Mouse (Mus musculus): ENCODE measurements around the gene Gusb. TPM values are rescaled to one million over a fixed set of nuclear protein-coding genes. Genes with fewer than 3 reads are reported as not detected.

Gusb gene
- polyA plus RNA-seq, 1 experiment from 2014 or later = 35.0 TPM

DNA sequence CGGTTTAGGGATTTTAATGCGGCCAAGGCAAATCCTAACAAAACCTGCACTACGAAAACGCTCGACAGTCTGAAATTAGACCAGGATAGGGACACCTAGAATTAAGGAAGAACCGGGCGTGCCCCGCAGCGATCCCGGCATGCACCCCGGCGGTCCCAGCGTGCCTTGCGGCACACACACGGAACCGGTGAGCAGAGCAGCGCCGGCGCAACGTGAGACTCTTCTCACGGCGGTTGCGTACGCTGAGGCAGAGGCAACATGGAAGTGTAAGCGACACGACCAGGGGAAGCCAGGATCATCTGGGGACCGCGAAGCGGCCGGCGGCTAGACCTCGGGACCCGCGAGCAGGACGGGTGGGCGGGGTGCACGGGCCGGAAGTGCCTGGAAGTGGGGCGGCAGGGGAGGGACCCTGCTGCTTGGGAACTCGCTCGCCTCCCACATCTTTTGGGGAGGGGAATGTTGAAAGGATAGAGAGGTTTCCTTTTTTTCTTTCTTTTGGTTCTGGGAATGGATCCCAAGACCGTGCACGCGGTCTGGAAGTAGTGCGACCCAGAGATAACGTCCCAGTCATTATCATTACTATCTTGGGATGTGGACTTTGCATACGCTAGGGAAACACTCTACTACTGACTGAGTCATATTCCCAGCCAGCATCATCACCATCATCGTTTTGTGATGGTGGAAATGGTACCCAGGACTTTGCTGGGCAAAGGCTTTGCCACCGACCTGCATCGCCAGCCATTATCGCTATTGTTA, 26.5 kb upstream of the Gusb start, which contains the start of the genes Asl and Crcp:
Gene Asl (minus strand): TSS at position 106 of the 756 bp plus-strand sequence.
Gene Crcp (plus strand): TSS at position 149 of the 756 bp plus-strand sequence.
- DNase-seq (ENCODE audit: low spot score) = peak; percentile 85

DNA sequence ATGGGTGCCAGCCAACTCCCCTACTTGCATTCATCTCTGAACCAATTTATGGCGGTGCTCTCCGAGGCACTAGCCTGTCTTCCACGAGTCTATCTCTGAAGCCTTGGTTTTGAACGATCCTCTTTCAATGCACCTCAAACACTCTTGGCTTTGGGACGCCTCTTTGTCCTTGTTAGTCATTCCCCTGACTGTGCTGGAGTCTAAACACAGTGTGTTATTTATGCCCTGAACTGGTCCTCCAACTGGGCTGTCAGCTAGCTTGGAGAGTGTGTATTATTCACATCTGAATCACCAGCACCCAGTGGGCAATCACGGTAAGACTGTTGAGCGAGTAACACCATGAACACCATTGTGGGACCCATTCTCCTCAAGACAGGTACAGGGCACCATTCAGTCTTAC, 24.8 kb upstream of the Gusb start:
- Histone ChIP-seq H3K4me2 (replicated peaks; ENCODE audit: low read depth, low read length) (no peak overlapping the region), H3K9ac (ENCODE audit: low read depth, low read length) (no peak overlapping the region), H3K4me1 (replicated peaks; ENCODE audit: control insufficient read depth, insufficient read depth, low read length) (no peaks in the 10 kb centered on the region), H3K36me3 (ENCODE audit: control insufficient read depth, insufficient read depth, low read length) (no peaks in the 10 kb centered on the region), H3K27ac (ENCODE audit: low read depth, low read length) (no peak overlapping the region), H3K9me3 (ENCODE audit: control insufficient read depth, low read length) (no peaks in the 10 kb centered on the region), H3K27me3 (ENCODE audit: control insufficient read depth, insufficient read depth, low read length) (no peaks in the 10 kb centered on the region), H3K4me3 (ENCODE audit: low read depth, low read length) (no peak overlapping the region)
- WGBS = 84% methylated on average over 7 of the region's 7 CpGs
- no peak for ATAC-seq (ENCODE audit: low FRiP score)
- no peak for DNase-seq (ENCODE audit: low spot score)

More for the DNA sequence above, 26.5 kb upstream of the Gusb start, which contains the start of the genes Asl and Crcp:
- peak within 1 kb of the TSS; percentile 68 for H3K4me3 ChIP-seq (ENCODE audit: low read depth, low read length)
- peak; percentile 82 for ATAC-seq (ENCODE audit: low FRiP score)
- H3K4me2 ChIP-seq (replicated peaks; ENCODE audit: low read depth, low read length) = peak within 1 kb of the TSS; percentile 68
- H3K36me3 ChIP-seq (ENCODE audit: control insufficient read depth, insufficient read depth, low read length) = no peaks in the 10 kb centered on the region
- WGBS = 2% methylated on average over 46 of the region's 51 CpGs
- H3K9me3 ChIP-seq (ENCODE audit: control insufficient read depth, low read length) = no peaks in the 10 kb centered on the region
- H3K9ac ChIP-seq (ENCODE audit: low read depth, low read length) = peak within 1 kb of the TSS; percentile 71
- no peaks in the 10 kb centered on the region for H3K4me1 ChIP-seq (replicated peaks; ENCODE audit: control insufficient read depth, insufficient read depth, low read length)
- H3K27ac ChIP-seq (ENCODE audit: low read depth, low read length) = peak within 1 kb of the TSS; percentile 90
- H3K27me3 ChIP-seq (ENCODE audit: control insufficient read depth, insufficient read depth, low read length) = no peaks in the 10 kb centered on the region

DNA sequence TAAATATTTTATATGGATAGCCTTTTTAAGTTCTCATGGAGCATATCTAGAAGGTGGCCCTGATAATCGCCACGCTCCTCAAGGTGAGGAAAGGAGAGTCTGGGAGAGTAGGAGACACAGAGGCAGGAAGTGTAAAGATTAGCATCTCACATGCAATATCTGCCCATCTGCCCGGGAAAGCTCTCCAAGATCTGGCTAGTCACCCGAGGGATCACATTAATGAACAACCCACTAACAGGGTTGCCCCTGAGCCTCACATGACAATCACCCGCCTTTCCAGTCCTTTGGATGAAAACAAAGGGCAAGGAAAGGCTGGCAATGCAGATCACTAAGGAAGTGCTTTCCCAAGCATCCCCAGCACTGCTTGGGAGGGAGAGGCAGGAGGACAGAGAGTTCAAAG, 24.3 kb upstream of the Gusb start:
- DNase-seq (ENCODE audit: low spot score) = no peak
- H3K36me3 ChIP-seq (ENCODE audit: control insufficient read depth, insufficient read depth, low read length) = no peaks in the 10 kb centered on the region
- no peak overlapping the region for H3K4me3 ChIP-seq (ENCODE audit: low read depth, low read length)
- H3K27ac ChIP-seq (ENCODE audit: low read depth, low read length) = no peak overlapping the region
- H3K9ac ChIP-seq (ENCODE audit: low read depth, low read length) = no peak overlapping the region
- no peaks in the 10 kb centered on the region for H3K27me3 ChIP-seq (ENCODE audit: control insufficient read depth, insufficient read depth, low read length)
- WGBS = 74% methylated on average over 5 of the region's 5 CpGs
- no peaks in the 10 kb centered on the region for H3K9me3 ChIP-seq (ENCODE audit: control insufficient read depth, low read length)
- ATAC-seq (ENCODE audit: low FRiP score) = no peak
- no peaks in the 10 kb centered on the region for H3K4me1 ChIP-seq (replicated peaks; ENCODE audit: control insufficient read depth, insufficient read depth, low read length)
- H3K4me2 ChIP-seq (replicated peaks; ENCODE audit: low read depth, low read length) = no peak overlapping the region

DNA sequence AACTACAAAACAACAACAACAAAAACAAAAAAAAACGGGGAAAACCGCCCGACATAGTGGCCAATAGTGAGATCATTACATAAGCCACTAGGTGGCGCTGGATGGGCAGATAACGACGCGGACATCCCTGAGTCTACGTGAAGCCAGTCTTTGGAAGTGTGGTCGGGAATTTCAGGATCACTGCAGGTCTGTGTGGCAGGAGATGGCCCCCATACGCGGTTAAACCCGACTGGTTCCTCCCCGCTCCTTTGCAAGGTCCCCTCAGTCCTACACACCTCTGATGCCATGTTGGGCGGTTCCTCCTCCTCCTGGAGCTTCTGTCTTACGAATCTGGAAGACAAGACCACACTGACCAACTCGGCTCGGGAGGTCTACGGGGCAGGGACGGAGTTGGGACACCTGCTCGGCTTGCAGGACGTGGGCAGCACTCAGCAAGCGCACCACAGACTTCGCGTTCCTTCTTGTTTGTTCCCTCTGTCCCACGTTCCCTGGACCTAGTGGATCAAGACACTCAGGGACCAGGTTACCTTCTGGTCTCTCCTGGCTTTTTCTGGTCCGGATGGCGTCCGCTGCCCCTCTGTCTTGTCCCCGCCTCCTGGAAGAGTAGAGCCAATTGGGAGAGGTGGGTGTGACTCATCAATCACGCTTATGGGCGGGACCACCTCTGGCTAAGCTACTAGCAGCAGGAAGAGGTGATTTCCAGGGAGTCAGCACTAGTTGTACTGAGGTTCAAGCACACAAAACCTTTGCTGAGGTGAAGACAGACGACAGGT, 21.1 kb upstream of the Gusb start:
- Histone ChIP-seq H3K4me2 (replicated peaks; ENCODE audit: low read depth, low read length) (peak overlapping the region; percentile 79), H3K9me3 (ENCODE audit: control insufficient read depth, low read length) (no peaks in the 10 kb centered on the region), H3K27me3 (ENCODE audit: control insufficient read depth, insufficient read depth, low read length) (no peaks in the 10 kb centered on the region), H3K9ac (ENCODE audit: low read depth, low read length) (peak overlapping the region; percentile 52), H3K4me3 (ENCODE audit: low read depth, low read length) (peak overlapping the region; percentile 59), H3K27ac (ENCODE audit: low read depth, low read length) (peak overlapping the region; percentile 61), H3K4me1 (replicated peaks; ENCODE audit: control insufficient read depth, insufficient read depth, low read length) (no peaks in the 10 kb centered on the region), H3K36me3 (ENCODE audit: control insufficient read depth, insufficient read depth, low read length) (no peaks in the 10 kb centered on the region)
- ATAC-seq (ENCODE audit: low FRiP score) = peak; percentile 92
- DNase-seq (ENCODE audit: low spot score) = peak; percentile 89
- WGBS = under 1% methylated on average over 32 of the region's 32 CpGs

DNA sequence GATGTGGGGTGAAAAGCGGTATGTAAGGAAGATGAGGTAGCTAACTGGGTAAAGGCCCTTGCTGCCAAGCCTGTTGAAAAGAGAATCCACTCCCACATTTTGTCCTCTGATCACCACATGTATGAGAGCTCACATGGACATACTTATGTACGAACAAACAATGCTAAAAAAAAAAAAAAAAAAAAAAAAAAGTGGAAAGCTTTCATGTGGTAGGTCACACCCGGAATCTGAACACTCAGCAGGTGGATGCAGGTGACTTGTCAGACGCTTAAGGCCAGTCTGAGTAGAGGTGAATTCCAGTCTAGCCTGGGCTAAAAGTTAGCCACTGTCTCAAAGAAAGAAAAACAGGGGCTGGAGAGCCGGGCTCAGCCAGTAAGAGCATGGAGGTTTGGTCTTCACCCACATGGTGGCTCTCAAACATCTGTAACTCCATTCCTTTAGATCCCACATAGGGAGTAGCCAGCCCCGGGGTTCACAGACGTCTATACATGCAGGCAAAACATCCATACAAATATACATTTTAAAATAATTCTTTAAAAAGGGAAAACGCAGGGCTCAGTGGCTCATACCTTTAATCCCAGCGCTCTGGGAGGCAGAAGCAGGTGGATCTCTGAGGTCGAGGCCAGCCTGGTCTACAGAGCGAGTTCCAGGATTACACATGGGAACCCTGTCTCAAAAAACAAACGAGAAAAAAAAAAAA, 20.4 kb upstream of the Gusb start:
- DNase-seq (ENCODE audit: low spot score) (no peak), ATAC-seq (ENCODE audit: low FRiP score) (no peak)
- Histone ChIP-seq H3K9ac (ENCODE audit: low read depth, low read length) (no peak overlapping the region), H3K27ac (ENCODE audit: low read depth, low read length) (no peak overlapping the region), H3K36me3 (ENCODE audit: control insufficient read depth, insufficient read depth, low read length) (no peaks in the 10 kb centered on the region), H3K4me1 (replicated peaks; ENCODE audit: control insufficient read depth, insufficient read depth, low read length) (no peaks in the 10 kb centered on the region), H3K4me3 (ENCODE audit: low read depth, low read length) (peak overlapping the region; percentile 59; the same call in 1 of the 2 replicates), H3K9me3 (ENCODE audit: control insufficient read depth, low read length) (no peaks in the 10 kb centered on the region), H3K27me3 (ENCODE audit: control insufficient read depth, insufficient read depth, low read length) (no peaks in the 10 kb centered on the region), H3K4me2 (replicated peaks; ENCODE audit: low read depth, low read length) (peak overlapping the region; percentile 79; the same call in 1 of the 2 replicates)
- WGBS = 45% methylated on average over 12 of the region's 12 CpGs

DNA sequence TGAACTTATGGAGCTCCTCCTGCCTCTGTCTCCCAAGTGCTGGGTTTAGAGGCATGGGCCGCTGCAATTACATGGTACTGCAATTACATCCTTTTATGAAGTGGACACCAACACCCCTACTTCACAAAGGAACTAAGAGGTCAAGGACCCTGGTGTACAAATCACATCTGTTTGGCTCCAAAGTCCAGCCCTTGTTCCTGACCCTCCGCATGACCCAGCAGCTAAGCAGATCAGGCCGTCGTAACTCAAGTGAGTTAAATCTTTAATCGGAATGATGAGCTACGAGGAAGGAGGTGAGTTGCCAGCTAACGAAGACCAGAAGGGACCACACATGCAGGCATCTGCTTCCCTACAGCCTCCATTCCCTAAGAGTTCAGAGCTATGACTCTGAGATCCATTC, 19.5 kb upstream of the Gusb start:
- no peaks in the 10 kb centered on the region for H3K36me3 ChIP-seq (ENCODE audit: control insufficient read depth, insufficient read depth, low read length)
- no peak overlapping the region for H3K27ac ChIP-seq (ENCODE audit: low read depth, low read length)
- 81% methylated on average over 7 of the region's 7 CpGs for WGBS
- H3K9me3 ChIP-seq (ENCODE audit: control insufficient read depth, low read length) = no peaks in the 10 kb centered on the region
- no peak overlapping the region for H3K4me2 ChIP-seq (replicated peaks; ENCODE audit: low read depth, low read length)
- DNase-seq (ENCODE audit: low spot score) = no peak
- H3K27me3 ChIP-seq (ENCODE audit: control insufficient read depth, insufficient read depth, low read length) = no peaks in the 10 kb centered on the region
- H3K4me3 ChIP-seq (ENCODE audit: low read depth, low read length) = no peak overlapping the region
- no peak for ATAC-seq (ENCODE audit: low FRiP score)
- no peaks in the 10 kb centered on the region for H3K4me1 ChIP-seq (replicated peaks; ENCODE audit: control insufficient read depth, insufficient read depth, low read length)
- no peak overlapping the region for H3K9ac ChIP-seq (ENCODE audit: low read depth, low read length)

DNA sequence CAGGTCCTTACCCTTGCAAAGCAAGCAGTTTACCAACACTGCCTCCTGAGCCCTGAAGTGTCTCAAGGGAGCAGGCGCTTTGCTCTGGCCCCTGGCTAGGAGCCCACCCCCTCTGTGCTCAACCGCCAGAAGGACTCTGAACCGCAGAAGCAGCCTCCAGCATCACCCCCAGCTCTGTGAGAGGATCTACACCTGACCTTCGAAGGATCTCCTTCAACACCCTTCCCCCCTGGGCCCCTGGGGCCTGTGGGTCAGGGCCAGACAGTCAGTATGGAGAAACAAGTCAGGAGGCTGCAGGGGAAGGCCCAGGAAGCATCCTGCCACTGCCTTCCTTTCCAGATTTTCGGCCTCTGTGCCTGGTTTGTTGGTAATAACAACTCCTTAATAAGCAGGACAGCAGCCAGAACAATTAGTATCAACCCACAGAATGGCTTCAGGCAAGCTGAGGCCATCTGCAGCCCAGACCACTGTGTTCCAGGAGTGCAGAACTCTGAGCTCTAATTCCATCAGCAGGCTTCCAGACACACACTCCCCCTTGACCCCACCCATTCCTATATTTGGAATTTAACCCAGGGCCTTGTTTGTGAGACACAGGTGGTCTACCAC, 18.6 kb upstream of the Gusb start:
- Histone ChIP-seq H3K27ac (ENCODE audit: low read depth, low read length) (no peak overlapping the region), H3K36me3 (ENCODE audit: control insufficient read depth, insufficient read depth, low read length) (no peaks in the 10 kb centered on the region), H3K27me3 (ENCODE audit: control insufficient read depth, insufficient read depth, low read length) (no peaks in the 10 kb centered on the region), H3K4me1 (replicated peaks; ENCODE audit: control insufficient read depth, insufficient read depth, low read length) (no peaks in the 10 kb centered on the region), H3K9me3 (ENCODE audit: control insufficient read depth, low read length) (no peaks in the 10 kb centered on the region), H3K4me3 (ENCODE audit: low read depth, low read length) (no peak overlapping the region), H3K9ac (ENCODE audit: low read depth, low read length) (no peak overlapping the region), H3K4me2 (replicated peaks; ENCODE audit: low read depth, low read length) (no peak overlapping the region)
- ATAC-seq (ENCODE audit: low FRiP score) (no peak), DNase-seq (ENCODE audit: low spot score) (no peak)
- WGBS = 74% methylated on average over 5 of the region's 5 CpGs

DNA sequence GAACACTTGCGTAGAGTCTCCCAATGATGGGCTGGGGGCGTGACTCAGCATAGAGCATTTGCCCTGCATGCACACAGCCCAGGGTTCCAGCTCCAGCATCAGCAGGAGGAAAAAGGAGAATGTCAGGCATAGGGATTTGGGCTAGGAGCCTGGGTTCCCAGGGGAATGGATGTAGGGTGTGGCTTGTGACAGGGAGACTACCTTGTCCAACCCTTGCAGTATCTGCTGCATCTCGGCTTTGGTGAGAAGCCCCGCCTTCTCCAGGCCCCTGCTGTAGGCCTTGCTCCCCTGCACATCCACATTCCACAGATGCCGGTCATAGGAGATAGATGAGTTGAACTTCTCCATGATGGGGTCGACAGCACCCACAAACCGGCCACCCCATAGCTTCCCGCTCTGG, 16.6 kb upstream of the Gusb start:
- Histone ChIP-seq H3K27me3 (ENCODE audit: control insufficient read depth, insufficient read depth, low read length) (no peaks in the 10 kb centered on the region), H3K4me1 (replicated peaks; ENCODE audit: control insufficient read depth, insufficient read depth, low read length) (no peaks in the 10 kb centered on the region), H3K4me3 (ENCODE audit: low read depth, low read length) (no peak overlapping the region), H3K4me2 (replicated peaks; ENCODE audit: low read depth, low read length) (no peak overlapping the region), H3K36me3 (ENCODE audit: control insufficient read depth, insufficient read depth, low read length) (0 out of 2 replicates have a peak, but pooled peaks cover 5% of the 10 kb centered on the region), H3K27ac (ENCODE audit: low read depth, low read length) (no peak overlapping the region), H3K9ac (ENCODE audit: low read depth, low read length) (no peak overlapping the region), H3K9me3 (ENCODE audit: control insufficient read depth, low read length) (no peaks in the 10 kb centered on the region)
- WGBS = 66% methylated on average over 8 of the region's 8 CpGs
- DNase-seq (ENCODE audit: low spot score) (no peak), ATAC-seq (ENCODE audit: low FRiP score) (no peak)

Measured in hindbrain, embryonic 11.5 days (tissue).